Mouse (Mus musculus): ENCODE data around the gene Mmp19. TPM values are rescaled to one million over a fixed set of nuclear protein-coding genes. Genes with fewer than 3 reads are reported as not detected.

Gene Mmp19
- polyA plus RNA-seq, 1 experiment, result 1.2 TPM

- 82% methylated on average over 10 of the region's 10 CpGs for WGBS
- Histone ChIP-seq H3K4me1 (ENCODE audit: control insufficient read depth, insufficient read depth, insufficient read length, low read length) (peaks cover 6% of the 10 kb centered on the region; the same call in 1 of the 2 replicates), H3K4me3 (ENCODE audit: low read depth, low read length) (no peak overlapping the region), H3K27ac (ENCODE audit: insufficient read depth, low read depth, low read length) (peak overlapping the region; percentile 40), H3K36me3 (ENCODE audit: control insufficient read depth, insufficient read depth, low read length) (0 out of 2 replicates have a peak, but pooled peaks cover under 1% of the 10 kb centered on the region), H3K27me3 (ENCODE audit: control insufficient read depth, insufficient read depth, low read length) (no peaks in the 10 kb centered on the region)
- TF ChIP-seq POLR2A (IDR thresholded peaks at IDR 0.05; ENCODE audit: low read depth, low read length), result no peak
- no peak for TF ChIP-seq CTCF (IDR thresholded peaks at IDR 0.05; ENCODE audit: extremely low read depth, insufficient read length, insufficient replicate concordance, low read depth, low read length)
Observed at GRCm38 (mm10) chr10:128745946-128746613, 44.6 kb upstream of the Mmp19 start.

GRCm38 (mm10) chr10:128746972-128747645 is 43.6 kb upstream of the Mmp19 start:
- Histone ChIP-seq H3K27me3 (ENCODE audit: control insufficient read depth, insufficient read depth, low read length) (no peaks in the 10 kb centered on the region), H3K36me3 (ENCODE audit: control insufficient read depth, insufficient read depth, low read length) (0 out of 2 replicates have a peak, but pooled peaks cover 2% of the 10 kb centered on the region)
- WGBS, result 25% methylated on average over 9 of the region's 9 CpGs

GRCm38 (mm10) chr10:128747646-128748251 is 43.0 kb upstream of the Mmp19 start, which contains the start of gene Pym1:
TSS of gene Pym1 (plus strand) at chr10:128747889.
- TF ChIP-seq CTCF (IDR thresholded peaks at IDR 0.05; ENCODE audit: extremely low read depth, insufficient read length, insufficient replicate concordance, low read depth, low read length) (no peak), POLR2A (IDR thresholded peaks at IDR 0.05; ENCODE audit: low read depth, low read length) (peak; percentile 72)
- Histone ChIP-seq H3K4me3 (ENCODE audit: low read depth, low read length) (peak within 1 kb of the TSS; percentile 78), H3K36me3 (ENCODE audit: control insufficient read depth, insufficient read depth, low read length) (0 out of 2 replicates have a peak, but pooled peaks cover 2% of the 10 kb centered on the region), H3K4me1 (ENCODE audit: control insufficient read depth, insufficient read depth, insufficient read length, low read length) (peaks cover 3% of the 10 kb centered on the region; the same call in 1 of the 2 replicates), H3K27me3 (ENCODE audit: control insufficient read depth, insufficient read depth, low read length) (no peaks in the 10 kb centered on the region), H3K27ac (ENCODE audit: insufficient read depth, low read depth, low read length) (peak within 1 kb of the TSS; percentile 96)
- WGBS, result under 1% methylated on average over 36 of the region's 36 CpGs

More at GRCm38 (mm10) chr10:128746972-128747645, 43.6 kb upstream of the Mmp19 start:
- H3K4me1 ChIP-seq (ENCODE audit: control insufficient read depth, insufficient read depth, insufficient read length, low read length), result peaks cover 3% of the 10 kb centered on the region; the same call in 1 of the 2 replicates
- H3K27ac ChIP-seq (ENCODE audit: insufficient read depth, low read depth, low read length), result peak overlapping the region; percentile 96
- peak overlapping the region; percentile 78 for H3K4me3 ChIP-seq (ENCODE audit: low read depth, low read length)
- no peak for TF ChIP-seq CTCF (IDR thresholded peaks at IDR 0.05; ENCODE audit: extremely low read depth, insufficient read length, insufficient replicate concordance, low read depth, low read length)
- no peak for TF ChIP-seq POLR2A (IDR thresholded peaks at IDR 0.05; ENCODE audit: low read depth, low read length)

DNA sequence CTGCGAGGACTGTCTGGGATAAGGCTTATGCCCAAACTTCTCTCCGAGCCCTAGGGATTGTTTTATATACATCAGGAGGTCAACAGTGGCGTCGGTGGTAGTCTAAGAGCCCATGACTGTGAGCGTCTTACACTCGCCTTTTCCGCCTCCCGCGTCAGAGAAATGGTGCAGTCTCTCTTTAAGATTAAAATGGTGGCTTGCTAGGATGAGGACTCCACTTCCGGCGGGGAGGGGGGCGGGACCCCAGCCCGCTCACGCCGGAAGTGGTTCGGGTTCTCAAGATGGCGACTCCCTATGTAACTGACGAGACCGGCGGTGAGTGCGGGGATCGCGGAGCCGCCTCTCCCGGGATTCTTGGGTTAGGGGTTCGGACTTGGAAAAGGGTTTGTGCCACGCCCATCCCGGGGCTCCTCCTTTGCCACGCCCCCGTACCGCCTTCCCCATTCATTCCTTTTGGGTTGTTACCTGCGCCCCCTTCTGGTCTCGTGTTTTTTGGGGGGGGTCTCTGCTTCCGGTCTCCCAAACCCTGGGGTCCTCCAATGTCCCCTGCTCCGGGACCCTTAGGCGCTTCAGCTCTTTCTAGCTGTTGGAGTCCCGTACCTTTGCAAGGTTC is 42.4 kb upstream of the Mmp19 start:
- no peak for TF ChIP-seq POLR2A (IDR thresholded peaks at IDR 0.05; ENCODE audit: low read depth, low read length)
- peak; percentile 43; the same call in 1 of the 2 replicates for TF ChIP-seq CTCF (IDR thresholded peaks at IDR 0.05; ENCODE audit: extremely low read depth, insufficient read length, insufficient replicate concordance, low read depth, low read length)
- no peaks in the 10 kb centered on the region for H3K27me3 ChIP-seq (ENCODE audit: control insufficient read depth, insufficient read depth, low read length)
- under 1% methylated on average over 37 of the region's 37 CpGs for WGBS
- H3K36me3 ChIP-seq (ENCODE audit: control insufficient read depth, insufficient read depth, low read length), result 0 out of 2 replicates have a peak, but pooled peaks cover 2% of the 10 kb centered on the region
- peak overlapping the region; percentile 96 for H3K27ac ChIP-seq (ENCODE audit: insufficient read depth, low read depth, low read length)
- peak overlapping the region; percentile 78 for H3K4me3 ChIP-seq (ENCODE audit: low read depth, low read length)
- peaks cover 3% of the 10 kb centered on the region; the same call in 1 of the 2 replicates for H3K4me1 ChIP-seq (ENCODE audit: control insufficient read depth, insufficient read depth, insufficient read length, low read length)

DNA sequence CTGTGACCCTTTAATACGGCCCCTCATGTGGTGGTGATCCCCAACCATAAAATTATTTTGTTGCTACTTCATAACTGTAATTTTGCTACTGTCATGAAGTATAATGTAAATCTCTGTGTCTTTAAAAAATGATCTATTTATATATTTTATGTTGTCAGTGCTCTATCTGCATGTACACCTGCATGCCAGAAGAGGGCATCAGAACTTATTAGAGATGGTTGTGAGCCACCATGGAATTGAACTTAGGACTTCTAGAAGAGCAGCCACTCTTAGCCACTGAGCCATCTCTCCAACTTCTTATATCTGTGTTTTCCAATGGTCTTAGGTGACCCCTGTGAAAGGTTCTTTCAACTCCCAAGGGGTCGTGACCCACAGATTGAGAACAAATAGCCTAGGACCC is 17.8 kb upstream of the Mmp19 start:
- WGBS, result 75% methylated on average over 2 of the region's 2 CpGs

GRCm38 (mm10) chr10:128773685-128774084 is 17.0 kb upstream of the Mmp19 start:
- Histone ChIP-seq H3K36me3 (ENCODE audit: control insufficient read depth, insufficient read depth, low read length) (no peaks in the 10 kb centered on the region), H3K4me3 (ENCODE audit: low read depth, low read length) (no peak overlapping the region), H3K27me3 (ENCODE audit: control insufficient read depth, insufficient read depth, low read length) (no peaks in the 10 kb centered on the region), H3K4me1 (ENCODE audit: control insufficient read depth, insufficient read depth, insufficient read length, low read length) (no peaks in the 10 kb centered on the region), H3K27ac (ENCODE audit: insufficient read depth, low read depth, low read length) (no peak overlapping the region)
- 23% methylated on average over 5 of the region's 5 CpGs for WGBS
- no peak for TF ChIP-seq POLR2A (IDR thresholded peaks at IDR 0.05; ENCODE audit: low read depth, low read length)
- TF ChIP-seq CTCF (IDR thresholded peaks at IDR 0.05; ENCODE audit: extremely low read depth, insufficient read length, insufficient replicate concordance, low read depth, low read length), result no peak

More for the DNA sequence above, 17.8 kb upstream of the Mmp19 start:
- no peak for TF ChIP-seq POLR2A (IDR thresholded peaks at IDR 0.05; ENCODE audit: low read depth, low read length)
- no peak for TF ChIP-seq CTCF (IDR thresholded peaks at IDR 0.05; ENCODE audit: extremely low read depth, insufficient read length, insufficient replicate concordance, low read depth, low read length)
- no peak overlapping the region for H3K4me3 ChIP-seq (ENCODE audit: low read depth, low read length)
- no peaks in the 10 kb centered on the region for H3K27me3 ChIP-seq (ENCODE audit: control insufficient read depth, insufficient read depth, low read length)
- H3K27ac ChIP-seq (ENCODE audit: insufficient read depth, low read depth, low read length), result no peak overlapping the region
- no peaks in the 10 kb centered on the region for H3K36me3 ChIP-seq (ENCODE audit: control insufficient read depth, insufficient read depth, low read length)
- H3K4me1 ChIP-seq (ENCODE audit: control insufficient read depth, insufficient read depth, insufficient read length, low read length), result no peaks in the 10 kb centered on the region
